ENCODE assay signal across 8 mouse cellular contexts in the genomic region with DNA sequence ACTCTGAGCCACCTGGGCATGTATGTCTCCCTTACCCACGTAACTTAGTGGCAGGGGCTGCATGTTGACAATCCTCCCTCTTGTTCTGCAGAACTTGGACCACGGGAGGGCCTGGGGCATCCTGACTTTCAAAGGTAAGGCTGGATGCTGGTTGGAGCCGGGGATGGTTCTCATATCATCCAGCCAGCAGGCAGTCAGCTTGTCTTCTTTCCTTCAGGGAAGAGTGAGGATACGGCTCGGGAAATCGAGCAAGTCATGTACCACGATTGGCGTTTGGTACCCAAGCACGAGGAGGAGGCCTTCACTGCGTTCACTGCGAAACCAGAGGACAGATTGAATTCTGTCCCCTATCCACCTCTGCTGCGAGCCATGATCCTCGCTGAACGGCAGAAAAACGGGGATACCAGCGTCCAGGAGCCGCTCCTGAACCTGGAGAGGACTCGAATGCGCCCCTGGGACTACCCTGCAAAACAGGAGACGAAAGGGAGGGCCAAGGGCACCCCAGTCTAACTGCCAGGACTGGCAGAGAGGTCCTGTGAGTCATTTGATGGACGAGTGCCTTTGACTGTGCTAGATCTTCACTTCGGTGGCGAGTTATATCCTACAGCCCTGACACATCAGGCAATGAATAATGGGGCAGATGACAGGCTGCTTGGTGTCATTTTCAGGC. TPM values are rescaled to one million over a fixed set of nuclear protein-coding genes. Genes with fewer than 3 reads are reported as not detected.
DNase-seq lines count a peak whose midpoint lies in the region; ATAC-seq and TF ChIP-seq lines count a peak whose summit lies in the region.

No protein-coding gene starts in this region.

- no peak for TF ChIP-seq CTCF in kidney, adult 2 months (conservative IDR thresholded peaks at IDR 0.05; ENCODE audit: insufficient read depth, insufficient read length, low read depth, low read length)
- no peak for TF ChIP-seq CTCF in G1E (IDR thresholded peaks at IDR 0.05; ENCODE audit: low read depth, low read length)
- no peak for TF ChIP-seq CTCF in embryonic fibroblast, embryonic 13.5 days (IDR thresholded peaks at IDR 0.05; ENCODE audit: borderline replicate concordance, insufficient read depth, low read length)

- H3K36me3 ChIP-seq in kidney, adult 2 months (ENCODE audit: control insufficient read depth, insufficient read depth, low read length): no peaks in the 10 kb centered on the region; the same call in none of the 2 replicates
- H3K36me3 ChIP-seq in G1E (replicated peaks): peaks cover 86% of the 10 kb centered on the region
- peaks cover 67% of the 10 kb centered on the region for H3K36me3 ChIP-seq in limb, embryonic 15.5 days

- H3K27ac ChIP-seq in kidney, adult 2 months (ENCODE audit: insufficient read depth, low read depth, low read length): peak overlapping the region; percentile 79
- peak overlapping the region; percentile 51 for H3K27ac ChIP-seq in embryonic fibroblast, embryonic 13.5 days (ENCODE audit: insufficient read depth, low read length)
- peak overlapping the region; percentile 89 for H3K27ac ChIP-seq in limb, embryonic 15.5 days

- WGBS in kidney, adult 2 months: 2% methylated on average over 23 of the region's 23 CpGs
- 11% methylated on average over 23 of the region's 23 CpGs for WGBS in limb, embryonic 15.5 days

- H3K9ac ChIP-seq in limb, embryonic 15.5 days: peak overlapping the region; percentile 92

- H3K9me3 ChIP-seq in G1E (replicated peaks): no peaks in the 10 kb centered on the region
- H3K9me3 ChIP-seq in limb, embryonic 15.5 days: no peaks in the 10 kb centered on the region

- no peak for DNase-seq in kidney, adult 2 months
- no peak for DNase-seq in kidney, adult 18-20 months
- DNase-seq in G1E (ENCODE audit: low spot score): peak; percentile 35
- DNase-seq in MN1 (ENCODE audit: low spot score): no peak
- no peak for DNase-seq in gastrocnemius, adult 18-20 months (ENCODE audit: low spot score)

- ATAC-seq in G1E (ENCODE audit: extremely low read depth, insufficient number of reproducible peaks, low FRiP score, poor library complexity, severe bottlenecking): no peak
- ATAC-seq in limb, embryonic 15.5 days (ENCODE audit: insufficient number of reproducible peaks, low FRiP score, low TSS enrichment, low read depth): no peak
- no peak for ATAC-seq in inflammation-experienced regulatory T-cells, adult 6 months

- TF ChIP-seq POLR2A in kidney, adult 2 months (IDR thresholded peaks at IDR 0.05; ENCODE audit: low read depth, low read length): no peak
- no peak for TF ChIP-seq POLR2A in embryonic fibroblast, embryonic 13.5 days (IDR thresholded peaks at IDR 0.05; ENCODE audit: low read depth, low read length)

- H3K4me3 ChIP-seq in kidney, adult 2 months (ENCODE audit: insufficient read depth, low read depth, low read length): peak overlapping the region; percentile 87
- peak overlapping the region; percentile 92 for H3K4me3 ChIP-seq in G1E (ENCODE audit: low read depth, low read length)
- H3K4me3 ChIP-seq in embryonic fibroblast, embryonic 13.5 days (ENCODE audit: insufficient read depth, low read length): peak overlapping the region; percentile 83
- H3K4me3 ChIP-seq in limb, embryonic 15.5 days: peak overlapping the region; percentile 90

- no peaks in the 10 kb centered on the region for H3K27me3 ChIP-seq in kidney, adult 2 months (replicated peaks; ENCODE audit: control insufficient read depth, insufficient read depth, low read length)
- no peaks in the 10 kb centered on the region for H3K27me3 ChIP-seq in G1E (ENCODE audit: insufficient read depth, low read length)
- no peaks in the 10 kb centered on the region for H3K27me3 ChIP-seq in limb, embryonic 15.5 days

- H3K4me2 ChIP-seq in limb, embryonic 15.5 days: peak overlapping the region; percentile 95

- H3K4me1 ChIP-seq in kidney, adult 2 months (ENCODE audit: control insufficient read depth, insufficient read depth, low read length): peaks cover 9% of the 10 kb centered on the region; the same call in 1 of the 2 replicates
- peaks cover 70% of the 10 kb centered on the region for H3K4me1 ChIP-seq in G1E (ENCODE audit: insufficient read depth, low read depth, low read length)
- peaks cover 5% of the 10 kb centered on the region for H3K4me1 ChIP-seq in embryonic fibroblast, embryonic 13.5 days (ENCODE audit: control insufficient read depth, insufficient read depth, low read length)
- peaks cover 40% of the 10 kb centered on the region for H3K4me1 ChIP-seq in limb, embryonic 15.5 days

RNA-seq across cellular contexts. Expression of gene Nme3, which starts 0.6 kb away (rescaled TPM):
- polyA plus RNA-seq in kidney, adult 2 months (2012; rRNA removed): 112 and 115 TPM in 2 replicates
- total RNA-seq in G1E (2014; fragmentation: Nextera tagmentation): 5.6 and 9.5 TPM in 2 replicates
- 29.0 and 32.5 TPM in 2 replicates for total RNA-seq in G1E (2017)
- 20.2 and 26.8 TPM in 2 replicates for polyA plus RNA-seq in G1E (2012)
- polyA plus RNA-seq in embryonic fibroblast, embryonic 13.5 days (2011; ENCODE audit: insufficient read length, low read depth, missing spikeins): 2.7 and 4.7 TPM in 2 replicates
- polyA plus RNA-seq in limb, embryonic 15.5 days (2015; fragmentation: Nextera tagmentation; extraction: Ambion mirVana): 31.9 and 36.0 TPM in 2 replicates
- 10 to 100 TPM; 39.8 to 50.7 (median 45.7) TPM for polyA plus RNA-seq in inflammation-experienced regulatory T-cells, adult 6 months (2017; shearing (Covaris generic))
- 10 to 100 TPM; 11.8 to 12.3 TPM for total RNA-seq in gastrocnemius, adult 18-20 months (2021)

RNA-seq across cellular contexts. Expression of gene Mrps34, which starts 0.8 kb away (rescaled TPM):
- polyA plus RNA-seq in kidney, adult 2 months (2012; rRNA removed): 162 and 199 TPM in 2 replicates
- total RNA-seq in G1E (2014; fragmentation: Nextera tagmentation) (28.8 and 30.8 TPM in 2 replicates), G1E (2017) (15.6 and 21.1 TPM in 2 replicates)
- 81.7 and 82.8 TPM in 2 replicates for polyA plus RNA-seq in G1E (2012)
- polyA plus RNA-seq in embryonic fibroblast, embryonic 13.5 days (2011; ENCODE audit: insufficient read length, low read depth, missing spikeins): 25.5 and 28.7 TPM in 2 replicates
- polyA plus RNA-seq in limb, embryonic 15.5 days (2015; fragmentation: Nextera tagmentation; extraction: Ambion mirVana): 81.9 and 86.9 TPM in 2 replicates
- 10 to 100 TPM; 68.7 to 85.6 (median 71.2) TPM for polyA plus RNA-seq in inflammation-experienced regulatory T-cells, adult 6 months (2017; shearing (Covaris generic))
- 10 to 100 TPM; 79.4 to 86.3 TPM for total RNA-seq in gastrocnemius, adult 18-20 months (2021)

RNA-seq across cellular contexts. Expression of gene Eme2, which starts 0.8 kb away (rescaled TPM):
- 32.2 and 40.7 TPM in 2 replicates for polyA plus RNA-seq in kidney, adult 2 months (2012; rRNA removed)
- total RNA-seq in G1E (2014; fragmentation: Nextera tagmentation) (3.4 and 6.5 TPM in 2 replicates), G1E (2017) (18.2 and 19.4 TPM in 2 replicates)
- 9.4 and 12.1 TPM in 2 replicates for polyA plus RNA-seq in G1E (2012)
- polyA plus RNA-seq in embryonic fibroblast, embryonic 13.5 days (2011; ENCODE audit: insufficient read length, low read depth, missing spikeins): 12.4 and 14.7 TPM in 2 replicates
- 27.4 and 29.9 TPM in 2 replicates for polyA plus RNA-seq in limb, embryonic 15.5 days (2015; fragmentation: Nextera tagmentation; extraction: Ambion mirVana)
- 10 to 100 TPM; 16.4 to 26.2 (median 26.1) TPM for polyA plus RNA-seq in inflammation-experienced regulatory T-cells, adult 6 months (2017; shearing (Covaris generic))
- total RNA-seq in gastrocnemius, adult 18-20 months (2021): 1 to 10 TPM; 6.5 to 8.4 TPM

RNA-seq across cellular contexts. Expression of gene Spsb3, which starts 9.3 kb away (rescaled TPM):
- 55.5 and 69.0 TPM in 2 replicates for polyA plus RNA-seq in kidney, adult 2 months (2012; rRNA removed)
- total RNA-seq in G1E (2014; fragmentation: Nextera tagmentation) (10.9 and 12.8 TPM in 2 replicates), G1E (2017) (15.9 and 19.7 TPM in 2 replicates)
- polyA plus RNA-seq in G1E (2012): 35.1 and 42.6 TPM in 2 replicates
- 15.5 and 17.4 TPM in 2 replicates for polyA plus RNA-seq in embryonic fibroblast, embryonic 13.5 days (2011; ENCODE audit: insufficient read length, low read depth, missing spikeins)
- 41.7 and 43.7 TPM in 2 replicates for polyA plus RNA-seq in limb, embryonic 15.5 days (2015; fragmentation: Nextera tagmentation; extraction: Ambion mirVana)
- 10 to 100 TPM; 48.5 to 53.2 (median 49.1) TPM for polyA plus RNA-seq in inflammation-experienced regulatory T-cells, adult 6 months (2017; shearing (Covaris generic))
- total RNA-seq in gastrocnemius, adult 18-20 months (2021): 10 to 100 TPM; 29.7 to 37.9 TPM

RNA-seq across cellular contexts. Expression of gene Nubp2, which starts 9.6 kb away (rescaled TPM):
- 37.2 and 38.4 TPM in 2 replicates for polyA plus RNA-seq in kidney, adult 2 months (2012; rRNA removed)
- total RNA-seq in G1E (2014; fragmentation: Nextera tagmentation) (92.9 and 95.7 TPM in 2 replicates), G1E (2017) (46.9 and 58.5 TPM in 2 replicates)
- polyA plus RNA-seq in G1E (2012): 79.9 and 103 TPM in 2 replicates
- 22.2 and 25.6 TPM in 2 replicates for polyA plus RNA-seq in embryonic fibroblast, embryonic 13.5 days (2011; ENCODE audit: insufficient read length, low read depth, missing spikeins)
- 47.7 and 49.6 TPM in 2 replicates for polyA plus RNA-seq in limb, embryonic 15.5 days (2015; fragmentation: Nextera tagmentation; extraction: Ambion mirVana)
- 100 to 1,000 TPM in 1 of 3 experiments, 10 to 100 TPM in 2; 75.5 to 104 (median 88.6) TPM for polyA plus RNA-seq in inflammation-experienced regulatory T-cells, adult 6 months (2017; shearing (Covaris generic))
- total RNA-seq in gastrocnemius, adult 18-20 months (2021): 10 to 100 TPM; 11.0 to 11.1 TPM
